Mouse (Mus musculus) E14TG2a.4 (cell line): ENCODE measurements around the gene Nfib.

Experiments used
- H3K27me3 ChIP-seq: 2 replicates; pipeline ENCODE4 v1.6.1; 2014; ENCODE audit warnings: low read length, control low read depth; ENCODE audit not compliant: insufficient read depth
- H3K36me3 ChIP-seq: 2 replicates; pipeline ENCODE4 v1.6.1; 2014; ENCODE audit warnings: low read length, control low read depth; ENCODE audit not compliant: insufficient read depth
- H3K4me1 ChIP-seq: replicated peaks from 2 replicates; pipeline ENCODE4 v1.6.1; 2014; ENCODE audit warnings: low read depth, low read length, control low read depth
- H3K4me3 ChIP-seq: replicated peaks from 2 replicates; pipeline ENCODE4 v1.5.1; 2014; ENCODE audit warnings: mild to moderate bottlenecking, low read length
- H3K9me3 ChIP-seq: 2 replicates; pipeline ENCODE4 v1.6.1; 2014; ENCODE audit warnings: low read length, control low read depth
- CTCF ChIP-seq: conservative IDR thresholded peaks from 2 replicates; pipeline ENCODE4 v1.5.1; 2014; ENCODE audit warnings: low read length
- NANOG ChIP-seq: IDR thresholded peaks from 2 replicates; pipeline ENCODE4 v1.6.1; 2014; ENCODE audit warnings: borderline replicate concordance, low read length, mixed read lengths
- POU5F1 ChIP-seq: IDR thresholded peaks from 2 replicates; pipeline ENCODE4 v1.6.1; 2014; ENCODE audit warnings: low read length, borderline replicate concordance

Gene Nfib

DNA sequence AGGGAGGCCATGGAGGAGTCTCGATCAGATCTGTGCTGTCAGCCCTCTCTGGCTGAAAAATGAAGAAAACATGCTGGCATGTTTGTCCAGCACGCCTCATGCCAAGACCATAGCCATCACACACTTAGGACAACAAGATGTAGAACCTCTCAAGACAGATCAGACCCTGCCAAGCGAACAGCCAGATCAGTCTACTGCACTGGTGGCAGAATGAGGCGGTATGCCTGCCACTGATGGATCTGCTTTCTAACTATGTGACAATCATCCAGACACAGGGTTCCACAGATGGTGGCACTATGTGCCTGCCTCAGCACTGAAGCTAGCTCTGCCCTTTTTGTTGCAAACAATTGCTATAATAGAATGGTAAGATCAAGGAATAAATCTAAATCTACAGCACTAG, 250.6 kb downstream of the Nfib start:
- TF ChIP-seq NANOG: no peak
- TF ChIP-seq CTCF: no peak
- no peak for TF ChIP-seq POU5F1
- Histone ChIP-seq H3K4me3 (no peak overlapping the region), H3K36me3 (peaks cover 5% of the 10 kb centered on the region), H3K4me1 (peaks cover 14% of the 10 kb centered on the region; the same call in 1 of the 2 replicates), H3K27me3 (no peaks in the 10 kb centered on the region), H3K9me3 (no peaks in the 10 kb centered on the region)

DNA sequence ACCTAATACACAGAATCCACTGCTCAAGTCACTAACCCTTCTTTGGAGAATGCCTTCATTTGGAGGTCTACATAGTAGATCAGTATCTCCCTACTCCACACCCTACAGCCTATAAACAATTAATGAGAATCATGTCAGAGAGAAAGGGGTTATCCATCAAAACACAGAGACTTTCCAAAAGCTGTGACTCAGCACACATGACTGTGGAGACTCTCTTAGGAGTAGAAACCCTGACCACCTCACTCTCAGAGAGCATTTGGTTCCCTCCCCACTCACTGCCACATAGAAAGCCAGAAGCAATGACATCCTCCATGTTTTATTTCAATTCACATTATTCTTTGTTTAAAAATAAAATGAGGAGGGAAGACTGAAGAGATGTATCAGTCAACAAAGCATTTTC, 252.2 kb downstream of the Nfib start:
- peaks cover 5% of the 10 kb centered on the region for H3K36me3 ChIP-seq

GRCm38 (mm10) chr4:82452905-82453304, 252.6 kb downstream of the Nfib start:
- Histone ChIP-seq H3K36me3 (peaks cover 5% of the 10 kb centered on the region), H3K27me3 (no peaks in the 10 kb centered on the region)

More for the DNA sequence above, 252.2 kb downstream of the Nfib start:
- Histone ChIP-seq H3K4me1 (peaks cover 25% of the 10 kb centered on the region), H3K27me3 (no peaks in the 10 kb centered on the region), H3K4me3 (no peak overlapping the region), H3K9me3 (no peaks in the 10 kb centered on the region)
- no peak for TF ChIP-seq CTCF
- no peak for TF ChIP-seq POU5F1
- TF ChIP-seq NANOG: no peak

DNA sequence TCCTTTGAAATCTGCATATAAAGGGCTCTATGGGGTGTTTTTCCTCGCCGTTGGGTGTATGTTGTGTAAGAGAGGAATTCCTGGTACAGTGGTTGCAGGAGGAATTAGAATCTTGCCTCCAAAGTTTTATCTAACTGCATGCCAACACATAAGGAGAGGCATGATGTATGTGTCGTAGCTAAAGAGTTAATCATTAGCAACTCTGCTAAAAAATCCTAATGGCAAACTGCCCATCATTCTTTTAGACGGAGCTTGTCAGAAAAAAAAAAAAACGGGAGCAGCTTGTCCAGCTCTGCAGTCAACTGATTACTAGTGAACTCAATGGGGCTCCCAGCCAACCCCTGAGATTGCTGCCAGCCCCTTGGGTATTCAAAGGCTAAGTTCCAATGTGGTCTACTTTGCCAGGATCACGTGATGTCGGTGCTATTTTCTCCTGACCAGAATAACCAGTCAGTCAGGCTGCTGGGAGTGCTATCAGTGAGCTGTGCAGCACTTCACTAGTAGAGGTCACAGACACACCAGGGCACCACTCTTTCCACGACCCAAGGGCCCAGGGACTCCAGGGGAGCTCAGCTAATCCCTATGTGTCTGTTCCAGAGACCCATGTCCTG, 258.4 kb downstream of the Nfib start:
- Histone ChIP-seq H3K27me3 (no peaks in the 10 kb centered on the region), H3K4me1 (peaks cover 59% of the 10 kb centered on the region), H3K9me3 (no peaks in the 10 kb centered on the region), H3K4me3 (peak overlapping the region; percentile 27; the same call in 1 of the 2 replicates), H3K36me3 (peaks cover 16% of the 10 kb centered on the region)
- TF ChIP-seq NANOG: no peak
- TF ChIP-seq POU5F1: no peak
- no peak for TF ChIP-seq CTCF

More at GRCm38 (mm10) chr4:82452905-82453304, 252.6 kb downstream of the Nfib start:
- H3K4me1 ChIP-seq: peaks cover 29% of the 10 kb centered on the region
- no peak overlapping the region for H3K4me3 ChIP-seq
- TF ChIP-seq NANOG: no peak
- TF ChIP-seq POU5F1: no peak
- TF ChIP-seq CTCF: no peak
- no peaks in the 10 kb centered on the region for H3K9me3 ChIP-seq

DNA sequence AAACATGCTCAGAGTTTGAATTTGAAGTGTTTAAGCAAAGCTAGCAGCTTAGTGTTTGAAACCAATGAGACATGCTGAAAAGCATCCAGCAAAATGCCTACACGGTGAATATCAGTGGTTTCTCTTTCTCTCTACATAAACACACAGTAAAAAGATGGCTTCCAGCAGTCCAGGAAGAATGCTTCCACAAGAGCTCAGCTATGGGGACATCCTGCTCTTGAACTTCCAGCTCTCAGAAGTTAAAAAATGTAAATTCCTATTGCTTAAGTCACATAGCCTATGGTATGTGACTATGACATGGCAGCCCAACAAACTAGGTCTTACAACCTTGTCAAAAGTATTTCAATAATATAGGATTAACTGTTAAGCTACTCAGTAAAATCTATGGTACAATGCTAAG, 261.5 kb downstream of the Nfib start:
- H3K27me3 ChIP-seq: no peaks in the 10 kb centered on the region
- H3K9me3 ChIP-seq: no peaks in the 10 kb centered on the region
- TF ChIP-seq POU5F1 (no peak), NANOG (no peak), CTCF (no peak)
- peaks cover 63% of the 10 kb centered on the region for H3K4me1 ChIP-seq
- H3K4me3 ChIP-seq: no peak overlapping the region
- peaks cover 16% of the 10 kb centered on the region for H3K36me3 ChIP-seq

DNA sequence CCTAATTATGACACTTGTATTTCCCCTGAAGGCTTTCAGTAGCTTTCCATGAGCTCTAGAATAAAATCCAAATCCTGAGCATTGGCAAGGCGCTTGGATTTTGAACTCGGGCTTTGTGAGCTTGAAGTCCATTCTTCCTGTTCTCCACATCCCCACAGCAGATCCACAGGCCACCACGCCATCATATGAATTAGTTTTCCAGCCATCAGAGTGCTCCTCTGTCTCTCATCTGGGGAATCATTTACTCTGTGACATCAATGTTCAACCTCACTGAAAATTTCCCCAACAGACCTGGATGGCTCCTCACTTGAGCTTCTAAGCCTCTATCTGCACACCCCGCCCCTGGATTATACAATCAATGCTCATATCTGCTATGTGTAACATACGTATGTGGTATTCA, 262.1 kb downstream of the Nfib start:
- Histone ChIP-seq H3K4me1 (peaks cover 62% of the 10 kb centered on the region), H3K36me3 (peaks cover 16% of the 10 kb centered on the region), H3K27me3 (no peaks in the 10 kb centered on the region), H3K4me3 (no peak overlapping the region), H3K9me3 (no peaks in the 10 kb centered on the region)
- no peak for TF ChIP-seq CTCF
- no peak for TF ChIP-seq POU5F1
- no peak for TF ChIP-seq NANOG

GRCm38 (mm10) chr4:82443003-82443402, 262.5 kb downstream of the Nfib start:
- no peak overlapping the region for H3K4me3 ChIP-seq
- TF ChIP-seq POU5F1 (no peak), CTCF (no peak), NANOG (no peak)
- peaks cover 64% of the 10 kb centered on the region for H3K4me1 ChIP-seq
- H3K27me3 ChIP-seq: no peaks in the 10 kb centered on the region
- peaks cover 16% of the 10 kb centered on the region for H3K36me3 ChIP-seq
- H3K9me3 ChIP-seq: no peaks in the 10 kb centered on the region

DNA sequence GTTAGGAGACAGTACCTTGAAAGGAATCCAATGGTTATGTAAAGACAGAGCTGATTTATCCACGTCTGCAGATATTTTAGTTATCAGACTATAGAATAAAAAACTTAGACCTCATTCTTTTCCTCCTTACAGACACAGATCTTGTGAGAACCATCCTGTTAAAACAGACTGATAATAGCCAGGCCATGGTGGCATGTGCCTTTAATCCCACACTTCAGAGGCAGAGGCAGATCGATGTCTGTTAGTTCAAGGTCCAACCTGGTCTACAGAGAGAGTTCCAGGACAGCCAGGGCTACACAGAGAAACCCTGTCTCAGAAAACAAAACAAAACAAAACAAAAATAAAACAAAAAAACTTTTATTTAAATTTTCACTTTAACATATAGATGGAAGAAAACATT, 264.9 kb downstream of the Nfib start:
- no peaks in the 10 kb centered on the region for H3K27me3 ChIP-seq
- H3K36me3 ChIP-seq: peaks cover 11% of the 10 kb centered on the region
- no peaks in the 10 kb centered on the region for H3K9me3 ChIP-seq
- H3K4me1 ChIP-seq: peaks cover 62% of the 10 kb centered on the region
- H3K4me3 ChIP-seq: no peak overlapping the region
- TF ChIP-seq POU5F1 (no peak), NANOG (no peak), CTCF (no peak)

DNA sequence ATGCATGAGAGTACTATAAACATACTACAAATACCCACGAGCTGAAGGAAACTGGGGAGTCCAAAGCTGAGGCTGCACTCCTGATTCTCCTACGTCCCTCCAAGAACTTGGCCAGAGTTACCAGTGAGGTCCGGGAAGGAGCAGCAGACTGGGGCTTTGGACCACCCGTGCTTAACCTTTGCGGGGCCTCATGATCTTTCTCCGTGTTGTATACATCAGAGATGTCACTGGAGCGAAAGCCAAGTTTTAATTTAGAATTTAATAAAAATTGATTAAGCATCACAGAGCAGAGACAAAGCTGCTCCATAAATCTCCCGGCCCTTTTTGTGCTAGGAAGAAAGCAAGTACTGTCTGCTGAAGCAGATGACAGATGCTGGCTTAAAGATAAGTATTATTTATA, 265.7 kb downstream of the Nfib start:
- Histone ChIP-seq H3K36me3 (peaks cover 4% of the 10 kb centered on the region), H3K9me3 (no peaks in the 10 kb centered on the region), H3K4me1 (peaks cover 63% of the 10 kb centered on the region), H3K27me3 (no peaks in the 10 kb centered on the region), H3K4me3 (no peak overlapping the region)
- TF ChIP-seq POU5F1 (no peak), NANOG (no peak), CTCF (no peak)
